Mouse (Mus musculus) intestine, embryonic 16.5 days (tissue): ENCODE measurements at regions not wholly inside any gene's neighbourhood (a gene's known extent, or its start where the extent isn't known, plus 50 kb on each side); places are given as distances from the start of the nearest gene placed in this dataset.

Source experiments
- ATAC-seq: fragments of 200-750 bp; cut with Nextera tagmentation; 2 replicates; pipeline ENCODE4 v1.8.0; 2017; ENCODE audit warnings: moderate TSS enrichment, moderate library complexity
- H3K27ac ChIP-seq: fragments of 300-500 bp; sonication (generic); 2 replicates; pipeline ENCODE4 v1.5.1; 2014; ENCODE audit warnings: mild to moderate bottlenecking, low read length
- H3K27me3 ChIP-seq: fragments of 300-500 bp; sonication (generic); replicated peaks from 2 replicates; pipeline ENCODE4 v1.6.1; 2014; ENCODE audit warnings: low read length, control low read depth, mixed read lengths; ENCODE audit not compliant: control insufficient read depth, insufficient read depth
- H3K36me3 ChIP-seq: fragments of 300-500 bp; sonication (generic); 2 replicates; pipeline ENCODE4 v1.6.1; 2014; ENCODE audit warnings: low read length, control low read depth; ENCODE audit not compliant: control insufficient read depth, insufficient read depth
- H3K4me1 ChIP-seq: fragments of 300-500 bp; sonication (generic); 2 replicates; pipeline ENCODE4 v1.6.1; 2014; ENCODE audit warnings: low read length, control low read depth, mixed read lengths; ENCODE audit not compliant: control insufficient read depth, insufficient read depth
- H3K4me2 ChIP-seq: fragments of 300-500 bp; sonication (generic); 2 replicates; pipeline ENCODE4 v1.6.1; 2014; ENCODE audit warnings: low read depth, low read length, control low read depth
- H3K4me3 ChIP-seq: fragments of 300-500 bp; sonication (generic); 2 replicates; pipeline ENCODE4 v1.5.1; 2014; ENCODE audit warnings: mild to moderate bottlenecking, low read length
- H3K9ac ChIP-seq: fragments of 300-500 bp; sonication (generic); 2 replicates; pipeline ENCODE4 v1.6.1; 2014; ENCODE audit warnings: low read depth, low read length
- H3K9me3 ChIP-seq: fragments of 300-500 bp; sonication (generic); 2 replicates; pipeline ENCODE4 v1.6.1; 2016; ENCODE audit warnings: low read length, control low read depth; ENCODE audit not compliant: control insufficient read depth
- WGBS: fragments of 180-500 bp; shearing (Covaris S2); extraction: QIAGEN DNeasy Blood & Tissue Kit; methylation state at CpG from one replicate; pipeline ENCODE4 v1.1.7; 2014; 5-methylcytosine and 5-hydroxymethylcytosine counted together

DNA sequence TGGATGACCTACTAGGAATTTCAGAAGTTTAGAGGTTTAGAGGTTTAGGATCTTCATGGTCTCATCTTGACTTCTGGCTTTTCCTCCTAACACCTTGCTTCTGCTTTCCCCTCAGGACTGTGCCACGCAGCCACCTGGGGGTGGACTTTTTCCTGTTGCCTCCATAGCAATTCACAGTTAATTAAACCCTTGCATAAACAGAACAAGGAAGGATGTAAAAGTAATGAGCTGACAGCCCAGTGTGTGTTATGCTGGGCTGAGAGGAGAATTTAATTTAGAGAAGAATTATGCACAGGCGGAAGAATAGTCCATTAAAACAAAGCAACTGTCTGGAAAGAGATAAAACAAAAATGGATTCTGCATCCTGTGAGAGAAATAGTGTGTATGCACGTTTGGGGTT, 193.9 kb upstream of the Chd6 start:
- Histone ChIP-seq H3K27me3 (no peaks in the 10 kb centered on the region), H3K27ac (no peak overlapping the region), H3K4me3 (no peak overlapping the region), H3K9me3 (no peaks in the 10 kb centered on the region), H3K4me2 (no peak overlapping the region), H3K4me1 (no peaks in the 10 kb centered on the region), H3K9ac (no peak overlapping the region), H3K36me3 (no peaks in the 10 kb centered on the region)
- 55% methylated on average over 3 of the region's 3 CpGs for WGBS
- no peak for ATAC-seq

DNA sequence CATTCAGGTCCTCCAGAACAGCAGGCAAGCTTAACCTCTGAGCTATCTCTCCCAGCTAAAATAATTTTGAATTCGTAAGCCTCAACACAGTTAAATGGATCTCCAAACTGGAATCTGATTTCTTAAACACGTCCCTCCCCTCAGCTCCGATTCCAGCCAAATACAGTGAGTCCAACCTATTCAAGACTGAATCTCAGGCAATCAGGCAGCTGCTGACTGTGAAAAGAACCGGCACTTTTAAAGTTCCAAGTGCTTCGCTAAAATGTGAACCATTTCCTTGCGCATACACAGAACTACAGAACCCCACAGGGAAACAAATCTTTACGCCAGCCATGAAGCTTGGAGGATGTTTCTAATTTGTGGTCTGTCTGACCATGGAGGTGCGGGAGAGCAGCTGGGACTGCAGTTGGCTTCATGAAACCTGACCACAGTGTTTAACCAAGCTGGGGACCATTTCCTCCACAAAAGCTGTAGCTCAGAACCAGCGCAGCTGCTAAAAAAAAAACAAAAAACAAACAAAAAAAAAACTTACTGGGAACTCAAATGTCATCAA, 160.1 kb upstream of the Chd6 start:
- Histone ChIP-seq H3K4me2 (no peak overlapping the region), H3K36me3 (no peaks in the 10 kb centered on the region), H3K9ac (no peak overlapping the region), H3K4me1 (no peaks in the 10 kb centered on the region), H3K4me3 (no peak overlapping the region), H3K27ac (no peak overlapping the region), H3K9me3 (no peaks in the 10 kb centered on the region), H3K27me3 (no peaks in the 10 kb centered on the region)
- WGBS, result 62% methylated on average over 9 of the region's 9 CpGs
- no peak for ATAC-seq

DNA sequence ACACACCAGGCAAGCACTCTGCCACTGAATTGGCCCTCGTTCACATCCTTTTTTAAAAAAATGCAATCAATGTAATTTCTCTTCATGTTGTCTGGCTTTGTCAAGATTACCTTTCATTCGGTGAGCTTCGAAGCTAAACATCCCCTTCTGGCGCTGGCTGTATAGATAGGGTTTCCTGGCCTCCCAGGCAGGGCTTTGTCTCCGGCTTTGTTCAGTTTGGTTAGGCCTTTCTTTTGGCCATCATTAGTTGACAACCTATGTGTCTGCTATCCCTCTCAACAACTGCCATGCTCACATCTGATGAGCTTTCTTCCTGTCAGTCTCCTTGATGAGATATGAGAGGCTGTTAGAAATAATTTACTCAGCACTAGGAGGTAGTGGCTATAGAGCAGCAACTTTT, 157.6 kb upstream of the Chd6 start:
- H3K4me3 ChIP-seq, result no peak overlapping the region
- no peaks in the 10 kb centered on the region for H3K36me3 ChIP-seq
- 37% methylated on average over 5 of the region's 5 CpGs for WGBS
- H3K9ac ChIP-seq, result no peak overlapping the region
- no peaks in the 10 kb centered on the region for H3K27me3 ChIP-seq
- ATAC-seq, result no peak
- no peaks in the 10 kb centered on the region for H3K9me3 ChIP-seq
- no peaks in the 10 kb centered on the region for H3K4me1 ChIP-seq
- H3K4me2 ChIP-seq, result no peak overlapping the region
- no peak overlapping the region for H3K27ac ChIP-seq

DNA sequence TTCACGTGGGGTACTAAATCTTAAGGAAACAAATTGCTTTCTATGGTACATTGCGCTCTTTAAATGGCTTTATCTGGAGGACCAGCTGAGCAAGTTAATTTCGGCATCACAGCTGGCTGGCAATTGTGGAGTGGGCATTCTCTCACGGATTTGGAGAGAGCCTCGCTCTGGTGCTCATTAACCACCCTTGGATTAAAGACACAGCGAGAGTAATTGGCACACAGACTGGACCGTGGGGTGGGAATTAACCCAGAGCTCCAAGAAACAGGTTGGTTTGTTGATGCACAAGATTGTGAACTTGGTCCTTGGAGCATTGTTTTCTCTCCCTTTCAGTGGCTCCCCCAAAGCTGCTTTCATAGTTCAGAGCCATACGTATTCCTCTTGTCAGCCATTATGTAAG, 156.3 kb upstream of the Chd6 start:
- 67% methylated on average over 8 of the region's 8 CpGs for WGBS
- Histone ChIP-seq H3K4me1 (no peaks in the 10 kb centered on the region), H3K36me3 (no peaks in the 10 kb centered on the region), H3K4me3 (no peak overlapping the region), H3K9me3 (no peaks in the 10 kb centered on the region), H3K27ac (no peak overlapping the region), H3K27me3 (no peaks in the 10 kb centered on the region), H3K9ac (no peak overlapping the region), H3K4me2 (no peak overlapping the region)
- ATAC-seq, result no peak

DNA sequence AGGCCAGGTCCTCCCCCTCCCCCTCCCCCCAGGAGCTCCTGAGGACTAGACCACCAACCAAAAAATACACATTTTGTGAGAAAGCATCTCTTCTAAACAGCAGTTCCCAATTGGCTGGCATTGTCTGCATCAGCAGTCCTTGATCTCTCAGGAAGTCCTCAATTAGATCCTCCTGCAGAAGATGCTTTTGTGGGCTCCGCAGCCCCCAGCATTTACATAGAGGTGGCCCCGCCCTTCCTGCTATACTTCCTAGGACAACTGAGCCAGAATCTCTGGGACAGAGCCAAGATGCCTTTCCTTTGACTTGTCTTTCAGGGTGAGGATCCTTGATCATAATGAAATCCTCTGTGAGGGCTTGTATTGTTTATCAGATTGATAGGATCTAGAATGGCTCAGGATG, 143.9 kb upstream of the Chd6 start:
- H3K4me1 ChIP-seq, result no peaks in the 10 kb centered on the region
- no peaks in the 10 kb centered on the region for H3K9me3 ChIP-seq
- H3K9ac ChIP-seq, result no peak overlapping the region
- H3K4me3 ChIP-seq, result no peak overlapping the region
- no peak overlapping the region for H3K27ac ChIP-seq
- no peaks in the 10 kb centered on the region for H3K27me3 ChIP-seq
- ATAC-seq, result no peak
- no peak overlapping the region for H3K4me2 ChIP-seq
- 81% methylated on average over 2 of the region's 2 CpGs for WGBS
- H3K36me3 ChIP-seq, result no peaks in the 10 kb centered on the region

DNA sequence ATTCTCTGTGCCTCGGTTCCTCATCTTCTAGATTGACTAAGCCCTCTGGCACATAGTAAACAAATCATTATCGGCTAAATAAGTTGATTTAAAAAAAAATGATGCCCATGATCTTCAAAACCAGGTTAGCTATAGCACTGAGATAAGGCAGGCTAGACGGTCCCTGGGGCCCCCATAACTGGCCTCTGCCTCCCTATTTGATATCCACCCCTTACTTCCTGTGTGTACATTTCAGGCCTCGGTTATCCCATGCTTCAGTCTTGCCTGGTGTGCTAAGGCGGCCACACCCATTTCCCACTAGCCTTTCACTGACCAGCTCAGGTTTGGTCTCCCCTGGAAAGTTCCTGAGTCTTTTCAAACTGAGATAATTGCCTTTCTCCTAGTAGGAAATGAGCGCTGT, 132.8 kb upstream of the Chd6 start:
- H3K4me3 ChIP-seq, result no peak overlapping the region
- no peak overlapping the region for H3K9ac ChIP-seq
- no peaks in the 10 kb centered on the region for H3K36me3 ChIP-seq
- no peaks in the 10 kb centered on the region for H3K4me1 ChIP-seq
- ATAC-seq, result peak; percentile 55
- H3K27ac ChIP-seq, result no peak overlapping the region
- no peak overlapping the region for H3K4me2 ChIP-seq
- 57% methylated on average over 6 of the region's 6 CpGs for WGBS
- no peaks in the 10 kb centered on the region for H3K9me3 ChIP-seq
- no peaks in the 10 kb centered on the region for H3K27me3 ChIP-seq

DNA sequence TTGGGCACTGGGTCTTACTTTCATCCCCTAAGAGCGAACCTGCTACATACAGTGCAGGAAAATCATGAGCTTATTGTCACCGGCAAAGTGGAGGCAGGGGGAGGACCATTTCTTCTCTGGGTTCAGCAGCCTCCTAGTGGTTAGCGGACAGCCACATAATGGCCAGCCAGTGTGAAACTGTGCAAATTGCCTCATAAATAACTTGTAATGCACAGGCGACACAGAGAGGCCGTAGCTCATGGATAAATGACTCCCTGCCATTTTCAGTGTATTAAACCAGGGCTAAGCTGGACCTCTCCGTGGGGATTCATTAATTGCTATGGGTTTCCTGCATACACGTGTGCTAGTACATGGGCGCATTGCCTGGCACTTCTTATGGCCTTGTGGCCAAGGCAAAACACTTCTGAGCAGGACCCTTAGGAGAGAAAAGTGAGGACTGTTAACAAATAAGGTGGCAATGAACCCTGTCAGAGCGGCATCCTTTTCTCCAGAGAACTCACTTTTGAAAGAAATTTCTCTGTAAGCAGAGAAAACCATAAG, 128.5 kb upstream of the Chd6 start:
- H3K36me3 ChIP-seq, result no peaks in the 10 kb centered on the region
- no peak overlapping the region for H3K9ac ChIP-seq
- no peak overlapping the region for H3K4me3 ChIP-seq
- H3K4me1 ChIP-seq, result no peaks in the 10 kb centered on the region
- 79% methylated on average over 9 of the region's 9 CpGs for WGBS
- no peaks in the 10 kb centered on the region for H3K9me3 ChIP-seq
- H3K27me3 ChIP-seq, result no peaks in the 10 kb centered on the region
- no peak overlapping the region for H3K27ac ChIP-seq
- ATAC-seq, result no peak
- H3K4me2 ChIP-seq, result no peak overlapping the region

DNA sequence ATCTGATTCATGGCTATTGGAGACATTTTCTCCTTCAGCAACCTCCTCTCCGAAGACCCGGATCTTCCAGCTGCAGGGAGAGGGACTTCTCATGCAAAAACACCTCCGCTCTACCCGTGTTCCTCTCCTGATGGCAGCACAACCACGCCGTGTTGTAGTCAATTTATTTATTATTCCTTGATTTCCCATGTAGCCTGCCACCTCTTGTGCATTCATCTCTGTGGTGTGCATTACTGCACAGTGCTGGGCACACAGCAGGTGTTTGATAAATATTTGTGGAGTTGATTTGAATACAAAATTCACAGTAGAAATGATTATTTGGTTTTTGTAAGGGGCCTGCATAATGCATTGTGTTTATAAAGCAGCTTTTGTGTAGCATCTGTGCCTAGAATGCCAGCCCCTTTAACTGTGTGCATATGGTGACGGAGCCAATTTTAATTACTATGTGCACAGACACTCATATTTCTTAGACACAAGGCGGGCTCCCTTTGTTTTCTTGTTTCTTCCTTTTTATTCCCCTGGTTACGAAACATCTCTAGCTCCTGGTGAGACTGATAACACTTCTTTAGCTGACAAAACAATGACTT, 124.4 kb upstream of the Chd6 start:
- no peak for ATAC-seq
- whole genome bisulfite sequencing, result 86% methylated on average over 9 of the region's 9 CpGs
- Histone ChIP-seq H3K4me2 (no peak overlapping the region), H3K27ac (no peak overlapping the region), H3K9ac (no peak overlapping the region), H3K4me3 (no peak overlapping the region), H3K4me1 (no peaks in the 10 kb centered on the region), H3K27me3 (no peaks in the 10 kb centered on the region), H3K36me3 (no peaks in the 10 kb centered on the region), H3K9me3 (no peaks in the 10 kb centered on the region)

DNA sequence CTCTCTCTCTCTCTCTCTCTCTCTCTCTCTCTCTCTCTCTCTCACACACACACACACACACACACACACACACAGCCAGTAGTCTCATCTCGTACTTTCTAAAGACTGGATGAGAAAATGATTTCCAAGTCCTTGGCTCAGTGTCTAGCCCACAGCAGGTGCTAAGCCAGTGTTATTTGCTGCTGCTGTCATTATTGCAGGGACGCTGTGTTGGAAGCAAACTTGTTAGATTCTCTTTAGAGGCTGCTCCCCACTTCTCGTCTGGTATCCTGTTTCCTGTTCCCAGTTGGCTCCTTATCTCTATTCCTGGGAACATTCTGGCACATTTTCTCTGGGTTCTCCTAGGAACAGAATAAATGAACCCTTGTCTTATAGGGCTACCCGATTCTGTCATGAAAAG, 122.5 kb upstream of the Chd6 start:
- Histone ChIP-seq H3K27me3 (no peaks in the 10 kb centered on the region), H3K27ac (no peak overlapping the region), H3K4me1 (no peaks in the 10 kb centered on the region), H3K4me3 (no peak overlapping the region), H3K9ac (no peak overlapping the region), H3K9me3 (no peaks in the 10 kb centered on the region), H3K4me2 (no peak overlapping the region), H3K36me3 (no peaks in the 10 kb centered on the region)
- 59% methylated on average over 4 of the region's 4 CpGs for WGBS
- ATAC-seq, result no peak

DNA sequence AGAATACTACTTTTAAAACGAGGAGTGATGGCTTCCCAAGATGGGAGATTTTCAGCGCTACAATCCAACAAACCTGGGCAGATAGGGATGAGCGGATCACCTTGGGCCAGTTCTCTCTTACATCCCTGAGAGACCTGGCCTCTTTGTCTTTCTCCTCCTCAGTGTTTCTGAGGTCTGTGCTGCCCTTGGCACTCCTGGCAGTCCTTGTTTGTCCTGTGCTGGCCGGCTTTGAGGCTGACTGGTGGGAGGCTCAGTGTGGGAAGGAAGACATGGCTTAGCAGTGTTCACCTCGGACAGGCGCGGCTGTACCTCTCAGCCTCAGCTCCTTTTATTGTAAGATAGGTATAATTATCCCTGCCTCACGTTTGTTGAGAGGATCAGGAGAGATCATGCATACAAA, 106.9 kb upstream of the Chd6 start:
- Histone ChIP-seq H3K4me3 (no peak overlapping the region), H3K9ac (no peak overlapping the region), H3K9me3 (no peaks in the 10 kb centered on the region), H3K36me3 (no peaks in the 10 kb centered on the region), H3K4me1 (no peaks in the 10 kb centered on the region), H3K4me2 (no peak overlapping the region), H3K27ac (no peak overlapping the region), H3K27me3 (no peaks in the 10 kb centered on the region)
- ATAC-seq, result no peak
- WGBS, result 70% methylated on average over 8 of the region's 8 CpGs
